Mouse (Mus musculus) embryonic facial prominence, embryonic 14.5 days (tissue): ENCODE results near the gene Fahd2a. TPM values are rescaled to one million over a fixed set of nuclear protein-coding genes. Genes with fewer than 3 reads are reported as not detected.

Experiments used
- ATAC-seq: fragments of 200-750 bp; cut with Nextera tagmentation; 2 replicates; pipeline ENCODE4 v1.8.0; 2017; ENCODE audit warnings: low read depth, moderate number of reproducible peaks, moderate TSS enrichment
- DNase-seq: peaks from one replicate; pipeline ENCODE4 v3.0.0-alpha.2; 2015; ENCODE audit warnings: low spot score
- H3K27ac ChIP-seq: fragments of 300-500 bp; sonication (generic); replicated peaks from 2 replicates; pipeline ENCODE4 v1.5.1; 2014; ENCODE audit warnings: low read depth, mild to moderate bottlenecking, low read length, moderate library complexity
- H3K27me3 ChIP-seq: fragments of 300-500 bp; sonication (generic); replicated peaks from 2 replicates; pipeline ENCODE4 v1.6.1; 2014; ENCODE audit warnings: low read length; ENCODE audit not compliant: control insufficient read depth, insufficient read depth
- H3K36me3 ChIP-seq: fragments of 300-500 bp; sonication (generic); 2 replicates; pipeline ENCODE4 v1.6.1; 2014; ENCODE audit warnings: low read length, mixed read lengths; ENCODE audit not compliant: control insufficient read depth, insufficient read depth
- H3K4me1 ChIP-seq: fragments of 300-500 bp; sonication (generic); 2 replicates; pipeline ENCODE4 v1.6.1; 2014; ENCODE audit warnings: antibody characterized with exemption, low read length; ENCODE audit not compliant: control insufficient read depth, insufficient read depth
- H3K4me2 ChIP-seq: fragments of 300-500 bp; sonication (generic); 2 replicates; pipeline ENCODE4 v1.6.1; 2014; ENCODE audit warnings: low read depth, mild to moderate bottlenecking, low read length, moderate library complexity, mixed read lengths
- H3K4me3 ChIP-seq: fragments of 300-500 bp; sonication (generic); 2 replicates; pipeline ENCODE4 v1.5.1; 2014; ENCODE audit warnings: low read depth, mild to moderate bottlenecking, low read length
- H3K9ac ChIP-seq: fragments of 300-500 bp; sonication (generic); 2 replicates; pipeline ENCODE4 v1.6.1; 2014; ENCODE audit warnings: low read depth, mild to moderate bottlenecking, low read length, moderate library complexity, mixed read lengths
- H3K9me3 ChIP-seq: fragments of 300-500 bp; sonication (generic); 2 replicates; pipeline ENCODE4 v1.6.1; 2016; ENCODE audit warnings: low read length; ENCODE audit not compliant: control insufficient read depth
- WGBS: fragments of 180-500 bp; shearing (Covaris S2); extraction: QIAGEN DNeasy Blood & Tissue Kit; methylation state at CpG from one replicate; pipeline ENCODE4 v1.1.7; 2014; 5-methylcytosine and 5-hydroxymethylcytosine counted together
- polyA plus RNA-seq: library from polyadenylated mRNA; unstranded; fragments of >200 nt; fragmentation: Nextera tagmentation; extraction: Ambion mirVana; gene quantifications from 2 replicates; pipeline ENCODE4 v1.2.1, GENCODE M21; 2014

Gene Fahd2a
- polyA plus RNA-seq, 1 experiment from 2014 or later: 16.6 TPM

GRCm38 (mm10) chr2:127418266-127418970 lies 25.9 kb downstream of the Fahd2a start:
- H3K4me1 ChIP-seq: no peaks in the 10 kb centered on the region
- WGBS: 66% methylated on average over 10 of the region's 10 CpGs
- ATAC-seq: no peak
- no peak overlapping the region for H3K4me2 ChIP-seq
- DNase-seq: no peak
- H3K4me3 ChIP-seq: no peak overlapping the region
- H3K9ac ChIP-seq: no peak overlapping the region
- no peaks in the 10 kb centered on the region for H3K27me3 ChIP-seq
- no peaks in the 10 kb centered on the region for H3K36me3 ChIP-seq
- H3K9me3 ChIP-seq: no peaks in the 10 kb centered on the region
- H3K27ac ChIP-seq: no peak overlapping the region

- Histone ChIP-seq H3K4me1 (no peaks in the 10 kb centered on the region), H3K27me3 (no peaks in the 10 kb centered on the region), H3K36me3 (no peaks in the 10 kb centered on the region), H3K9me3 (no peaks in the 10 kb centered on the region), H3K27ac (no peak overlapping the region), H3K9ac (no peak overlapping the region), H3K4me2 (no peak overlapping the region), H3K4me3 (no peak overlapping the region)
- DNase-seq (no peak), ATAC-seq (no peak)
- WGBS: 51% methylated on average over 3 of the region's 3 CpGs
These were observed 27.7 kb downstream of the Fahd2a start for GRCm38 (mm10) chr2:127416706-127417105.

GRCm38 (mm10) chr2:127415806-127416205 lies 28.6 kb downstream of the Fahd2a start:
- H3K4me3 ChIP-seq: no peak overlapping the region
- ATAC-seq (no peak), DNase-seq (no peak)
- WGBS: 69% methylated on average over 10 of the region's 10 CpGs
- H3K4me2 ChIP-seq: no peak overlapping the region
- no peak overlapping the region for H3K27ac ChIP-seq
- H3K27me3 ChIP-seq: no peaks in the 10 kb centered on the region
- no peak overlapping the region for H3K9ac ChIP-seq
- no peaks in the 10 kb centered on the region for H3K4me1 ChIP-seq
- no peaks in the 10 kb centered on the region for H3K9me3 ChIP-seq
- H3K36me3 ChIP-seq: no peaks in the 10 kb centered on the region

GRCm38 (mm10) chr2:127411126-127411525 lies 33.2 kb downstream of the Fahd2a start:
- ATAC-seq (no peak), DNase-seq (no peak)
- H3K9me3 ChIP-seq: no peaks in the 10 kb centered on the region
- no peak overlapping the region for H3K9ac ChIP-seq
- H3K4me1 ChIP-seq: no peaks in the 10 kb centered on the region
- no peaks in the 10 kb centered on the region for H3K27me3 ChIP-seq
- no peak overlapping the region for H3K4me2 ChIP-seq
- no peak overlapping the region for H3K27ac ChIP-seq
- no peak overlapping the region for H3K4me3 ChIP-seq
- 78% methylated on average over 6 of the region's 6 CpGs for WGBS
- no peaks in the 10 kb centered on the region for H3K36me3 ChIP-seq

DNA sequence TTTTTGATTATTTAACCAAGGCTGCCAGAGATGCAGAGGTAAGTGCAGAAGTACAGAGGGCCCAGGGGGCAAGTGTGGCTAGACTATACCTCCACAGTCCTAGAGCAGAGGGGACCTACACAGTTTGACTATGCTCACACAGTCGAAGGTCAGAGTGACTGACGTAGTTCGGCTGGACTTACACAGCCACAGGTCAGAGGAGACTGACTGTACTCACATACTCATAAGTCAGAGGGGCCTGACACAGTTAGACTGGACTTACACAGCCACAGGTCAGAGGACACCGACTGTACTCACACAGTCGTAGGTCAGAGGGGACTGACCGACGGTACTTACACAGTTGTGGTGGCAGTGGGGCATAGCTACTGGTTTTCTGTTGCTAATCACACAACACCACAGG lies 45.6 kb downstream of the Fahd2a start:
- Histone ChIP-seq H3K36me3 (no peaks in the 10 kb centered on the region), H3K4me2 (no peak overlapping the region), H3K27me3 (no peaks in the 10 kb centered on the region), H3K4me3 (no peak overlapping the region), H3K27ac (no peak overlapping the region), H3K9me3 (no peaks in the 10 kb centered on the region), H3K9ac (no peak overlapping the region), H3K4me1 (no peaks in the 10 kb centered on the region)
- 91% methylated on average over 7 of the region's 7 CpGs for WGBS
- no peak for ATAC-seq
- no peak for DNase-seq

DNA sequence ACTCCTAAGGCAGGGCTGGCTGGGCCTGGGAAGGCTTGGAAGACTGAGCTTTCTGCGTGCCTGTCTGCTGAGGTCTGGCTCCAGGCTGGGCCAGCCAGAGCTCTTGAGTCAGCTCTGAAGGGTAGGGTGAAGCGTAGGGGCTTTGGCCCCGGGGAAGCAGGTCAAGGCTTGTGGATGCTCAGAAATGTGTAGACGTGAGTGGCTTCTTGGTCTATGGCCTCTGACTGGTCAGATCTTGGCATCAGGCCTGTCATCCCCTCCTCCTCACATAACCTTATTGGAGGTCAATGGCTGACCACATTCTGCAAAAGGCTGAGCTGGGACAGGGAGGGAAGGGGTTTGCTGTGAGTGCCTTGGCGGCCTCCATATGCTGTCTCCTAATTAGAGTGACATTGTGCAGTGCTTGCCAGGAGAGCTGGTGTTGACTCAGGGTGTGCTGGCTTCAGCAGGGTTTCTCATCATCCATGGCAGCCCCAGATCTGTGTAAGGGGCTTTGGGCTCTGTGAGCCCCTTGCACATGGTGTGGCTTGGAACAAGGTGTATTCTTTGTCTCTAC lies 49.7 kb downstream of the Fahd2a start:
- Histone ChIP-seq H3K9ac (no peak overlapping the region), H3K4me2 (no peak overlapping the region), H3K4me1 (no peaks in the 10 kb centered on the region), H3K27me3 (no peaks in the 10 kb centered on the region), H3K4me3 (no peak overlapping the region), H3K27ac (no peak overlapping the region), H3K9me3 (no peaks in the 10 kb centered on the region), H3K36me3 (no peaks in the 10 kb centered on the region)
- ATAC-seq: no peak
- WGBS: 77% methylated on average over 5 of the region's 5 CpGs
- no peak for DNase-seq

- H3K9ac ChIP-seq: no peak overlapping the region
- no peaks in the 10 kb centered on the region for H3K4me1 ChIP-seq
- WGBS: 57% methylated on average over 3 of the region's 3 CpGs
- H3K27ac ChIP-seq: no peak overlapping the region
- H3K4me2 ChIP-seq: no peak overlapping the region
- no peak for ATAC-seq
- H3K36me3 ChIP-seq: no peaks in the 10 kb centered on the region
- H3K9me3 ChIP-seq: no peaks in the 10 kb centered on the region
- no peak overlapping the region for H3K4me3 ChIP-seq
- no peaks in the 10 kb centered on the region for H3K27me3 ChIP-seq
- DNase-seq: no peak
These were observed 53.0 kb downstream of the Fahd2a start for GRCm38 (mm10) chr2:127391323-127391722.

DNA sequence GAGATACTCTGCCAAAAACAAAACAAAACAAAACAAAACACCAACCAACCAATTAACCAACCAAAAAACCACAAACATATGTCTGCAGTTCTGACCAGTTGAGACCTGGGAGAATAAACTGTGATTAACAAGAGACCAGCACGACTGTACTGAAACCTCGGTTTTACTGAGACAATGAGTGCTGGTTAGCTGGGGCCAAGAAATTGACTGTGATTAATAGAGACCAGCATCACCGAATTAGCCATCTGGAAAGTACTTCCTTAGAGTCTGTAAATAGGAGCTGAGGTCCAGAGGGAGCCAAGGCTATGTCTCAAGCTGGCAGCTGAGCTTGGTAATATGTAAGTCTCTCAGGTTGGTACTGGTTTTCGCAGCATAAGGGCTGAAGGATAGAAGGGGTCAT lies 53.5 kb downstream of the Fahd2a start:
- DNase-seq (no peak), ATAC-seq (no peak)
- H3K9me3 ChIP-seq: no peaks in the 10 kb centered on the region
- no peak overlapping the region for H3K4me3 ChIP-seq
- no peak overlapping the region for H3K27ac ChIP-seq
- no peak overlapping the region for H3K4me2 ChIP-seq
- no peaks in the 10 kb centered on the region for H3K36me3 ChIP-seq
- H3K9ac ChIP-seq: no peak overlapping the region
- no peaks in the 10 kb centered on the region for H3K4me1 ChIP-seq
- H3K27me3 ChIP-seq: no peaks in the 10 kb centered on the region
- WGBS: 58% methylated on average over 4 of the region's 4 CpGs

GRCm38 (mm10) chr2:127390352-127390751 lies 54.0 kb downstream of the Fahd2a start:
- Histone ChIP-seq H3K36me3 (no peaks in the 10 kb centered on the region), H3K9ac (no peak overlapping the region), H3K9me3 (no peaks in the 10 kb centered on the region), H3K27me3 (no peaks in the 10 kb centered on the region), H3K4me2 (no peak overlapping the region), H3K27ac (no peak overlapping the region), H3K4me1 (no peaks in the 10 kb centered on the region), H3K4me3 (no peak overlapping the region)
- WGBS: 87% methylated on average over 3 of the region's 3 CpGs
- ATAC-seq (no peak), DNase-seq (no peak)
